In genomic region chr4:128755900-128756299, GRCm38 (mm10) we compare ENCODE assay signal across 13 mouse cellular contexts. TPM values are rescaled to one million over a fixed set of nuclear protein-coding genes. Genes with fewer than 3 reads are reported as not detected.
DNase-seq lines count a peak whose midpoint lies in the region; ATAC-seq lines count a peak whose summit lies in the region.
"Had no signal": no experiment of that assay in that cellular context is flagged by ENCODE, and none has a peak within 500 bp of the region (broad histone marks: within the 10 kb centered on the region; RNA-seq: fewer than 3 reads in every experiment).

No protein-coding gene starts in this region.

- H3K4me2 ChIP-seq in neural tube, embryonic 11.5 days (ENCODE audit: low read depth), result no peak overlapping the region
- no peak overlapping the region for H3K4me2 ChIP-seq in neural tube, embryonic 14.5 days (ENCODE audit: low read depth, low read length)

- H3K9me3 ChIP-seq in neural tube, embryonic 11.5 days (ENCODE audit: control insufficient read depth, low read length), result no peaks in the 10 kb centered on the region
- H3K9me3 ChIP-seq in limb, embryonic 10.5 days (replicated peaks), result no peaks in the 10 kb centered on the region
- no peaks in the 10 kb centered on the region for H3K9me3 ChIP-seq in neural tube, embryonic 14.5 days (ENCODE audit: control insufficient read depth, low read length)

- H3K36me3 ChIP-seq in neural tube, embryonic 11.5 days (ENCODE audit: control insufficient read depth, insufficient read depth, low read length), result peaks cover 19% of the 10 kb centered on the region
- peaks cover 41% of the 10 kb centered on the region for H3K36me3 ChIP-seq in limb, embryonic 10.5 days
- peaks cover 28% of the 10 kb centered on the region for H3K36me3 ChIP-seq in neural tube, embryonic 14.5 days (ENCODE audit: control insufficient read depth, insufficient read depth, low read length)

- no peaks in the 10 kb centered on the region for H3K27me3 ChIP-seq in neural tube, embryonic 11.5 days (ENCODE audit: control insufficient read depth, insufficient read depth, low read length)
- H3K27me3 ChIP-seq in limb, embryonic 10.5 days (ENCODE audit: low read depth, poor library complexity, severe bottlenecking), result no peaks in the 10 kb centered on the region
- H3K27me3 ChIP-seq in neural tube, embryonic 14.5 days (ENCODE audit: control insufficient read depth, insufficient read depth, low read length), result no peaks in the 10 kb centered on the region

- H3K9ac ChIP-seq in neural tube, embryonic 11.5 days (ENCODE audit: low read length), result no peak overlapping the region
- no peak overlapping the region for H3K9ac ChIP-seq in neural tube, embryonic 14.5 days (replicated peaks; ENCODE audit: low read depth, low read length)

- peak; percentile 66 to 72 for DNase-seq in cerebellum, postnatal 10 days
- no peak for DNase-seq in neural tube, embryonic 11.5 days (ENCODE audit: low spot score)
- DNase-seq in neural tube, embryonic 10.5 days (ENCODE audit: extremely low spot score, low spot score), result no peak
- no peak for DNase-seq in limb, embryonic 10.5 days (ENCODE audit: low spot score)
- DNase-seq in natural killer cell, adult 2 months (ENCODE audit: low spot score in 2 of 2), result no peak
- no peak for DNase-seq in thymus, postnatal 0 days (ENCODE audit: low spot score)
- DNase-seq: cerebellum, adult 11-12 months; gastrocnemius, postnatal 25 days; left cerebral cortex, postnatal 4 days; lung, postnatal 36 days; thymus, postnatal 4 days had no signal

- no peaks in the 10 kb centered on the region for H3K4me1 ChIP-seq in neural tube, embryonic 11.5 days (ENCODE audit: control insufficient read depth, insufficient read depth, low read length)
- H3K4me1 ChIP-seq in limb, embryonic 10.5 days, result peaks cover 24% of the 10 kb centered on the region
- H3K4me1 ChIP-seq in neural tube, embryonic 14.5 days (ENCODE audit: control insufficient read depth, insufficient read depth, low read length), result no peaks in the 10 kb centered on the region

- H3K4me3 ChIP-seq in neural tube, embryonic 11.5 days (ENCODE audit: low read depth, low read length), result no peak overlapping the region
- H3K4me3 ChIP-seq in limb, embryonic 10.5 days, result no peak overlapping the region
- H3K4me3 ChIP-seq in neural tube, embryonic 14.5 days (ENCODE audit: low read depth, low read length), result no peak overlapping the region

- no peak for ATAC-seq in cerebellum, adult (ENCODE audit: insufficient number of reproducible peaks, low FRiP score, low TSS enrichment)
- ATAC-seq in neural tube, embryonic 11.5 days (ENCODE audit: insufficient read depth, low FRiP score, low TSS enrichment), result no peak
- peak; percentile 21; the same call in 1 of the 2 replicates for ATAC-seq in neural tube, embryonic 14.5 days (ENCODE audit: low read depth)

- 78% methylated on average over 7 of the region's 7 CpGs for WGBS in neural tube, embryonic 11.5 days
- 80% methylated on average over 7 of the region's 7 CpGs for WGBS in limb, embryonic 10.5 days
- WGBS in neural tube, embryonic 14.5 days, result 78% methylated on average over 7 of the region's 7 CpGs

- 0 out of 2 replicates have a peak overlapping the region, but pooled peaks have one; percentile 29 for H3K27ac ChIP-seq in neural tube, embryonic 11.5 days (ENCODE audit: low read depth, low read length)
- H3K27ac ChIP-seq in limb, embryonic 10.5 days, result peak overlapping the region; percentile 63; the same call in 1 of the 2 replicates
- no peak overlapping the region for H3K27ac ChIP-seq in neural tube, embryonic 14.5 days (ENCODE audit: low read depth, low read length)

RNA-seq across cellular contexts. Expression of gene A3galt2, which starts 0.7 kb away (rescaled TPM):
- polyA plus RNA-seq in neural tube, embryonic 11.5 days (2014; fragmentation: Nextera tagmentation; extraction: Ambion mirVana), result 0.33 and 0.45 TPM in 2 replicates
- 0.10 TPM in 1 of 2 replicates, not detected in the other for polyA plus RNA-seq in limb, embryonic 10.5 days (2016; fragmentation: Nextera tagmentation; extraction: Ambion mirVana)
- polyA plus RNA-seq in neural tube, embryonic 14.5 days (2014; fragmentation: Nextera tagmentation; extraction: Ambion mirVana), result 0.45 and 0.51 TPM in 2 replicates
- polyA plus RNA-seq in thymus, postnatal 0 days (2015; fragmentation: Nextera tagmentation; extraction: Ambion mirVana), result 0.04 and 0.12 TPM in 2 replicates

RNA-seq across cellular contexts. Expression of gene Zfp362, which starts 49.9 kb away (rescaled TPM):
- 46.6 and 50.1 TPM in 2 replicates for polyA plus RNA-seq in neural tube, embryonic 11.5 days (2014; fragmentation: Nextera tagmentation; extraction: Ambion mirVana)
- polyA plus RNA-seq in limb, embryonic 10.5 days (2016; fragmentation: Nextera tagmentation; extraction: Ambion mirVana), result 41.4 and 48.6 TPM in 2 replicates
- 26.2 and 33.1 TPM in 2 replicates for polyA plus RNA-seq in neural tube, embryonic 14.5 days (2014; fragmentation: Nextera tagmentation; extraction: Ambion mirVana)
- polyA plus RNA-seq in thymus, postnatal 0 days (2015; fragmentation: Nextera tagmentation; extraction: Ambion mirVana), result 23.6 and 25.8 TPM in 2 replicates

Comparison
In these comparisons a context has a peak if more than half of its experiments do, and no peak if none do; other contexts are left out.
1. DNase-seq: peak in cerebellum, postnatal 10 days (2 of 2); none in neural tube, embryonic 11.5 days (single experiment), neural tube, embryonic 10.5 days (single experiment), limb, embryonic 10.5 days (single experiment), natural killer cell, adult 2 months (0 of 2) and thymus, postnatal 0 days (single experiment).